Mouse (Mus musculus) thymus, adult 2 months (tissue): Measurements from ENCODE around the gene March10. TPM values are rescaled to one million over a fixed set of nuclear protein-coding genes. Genes with fewer than 3 reads are reported as not detected.

Source experiments
- DNase-seq: peaks from one replicate; pipeline ENCODE4 v3.0.0; 2021
- H3K27ac ChIP-seq: fragments of 200-500 bp; 2 replicates; pipeline ENCODE4 v1.5.1; 2012; ENCODE audit warnings: low read length, control low read depth; ENCODE audit not compliant: control insufficient read depth, insufficient read depth
- H3K27me3 ChIP-seq: fragments of 200-500 bp; 2 replicates; pipeline ENCODE4 v1.6.1; 2012; ENCODE audit warnings: mild to moderate bottlenecking, low read length, moderate library complexity, mixed read lengths; ENCODE audit not compliant: control insufficient read depth, insufficient read depth
- H3K36me3 ChIP-seq: fragments of 200-500 bp; 2 replicates; pipeline ENCODE4 v1.6.1; 2012; ENCODE audit warnings: mild to moderate bottlenecking, low read length, moderate library complexity; ENCODE audit not compliant: control insufficient read depth, insufficient read depth
- H3K4me1 ChIP-seq: fragments of 200-500 bp; replicated peaks from 2 replicates; pipeline ENCODE4 v1.6.1; 2012; ENCODE audit warnings: low read length; ENCODE audit not compliant: control insufficient read depth, insufficient read depth
- H3K4me3 ChIP-seq: fragments of 200-500 bp; 2 replicates; pipeline ENCODE4 v1.5.1; 2012; ENCODE audit warnings: mild to moderate bottlenecking, low read length, control low read depth, moderate library complexity; ENCODE audit not compliant: control insufficient read depth, insufficient read depth
- CTCF ChIP-seq: fragments of 200-500 bp; IDR thresholded peaks from 2 replicates; pipeline ENCODE4 v1.5.1; 2012; ENCODE audit warnings: mild to moderate bottlenecking, control low read depth, low read length, moderate library complexity, borderline replicate concordance; ENCODE audit not compliant: control insufficient read depth, poor library complexity, insufficient read depth; ENCODE audit errors: extremely low read depth
- POLR2A ChIP-seq: fragments of 200-500 bp; IDR thresholded peaks from 2 replicates; pipeline ENCODE4 v1.6.1; 2012; ENCODE audit warnings: mild to moderate bottlenecking, low read length, control low read depth, moderate library complexity; ENCODE audit not compliant: control insufficient read depth, poor library complexity, insufficient read depth; ENCODE audit errors: extremely low read depth
- WGBS: fragments of 180-500 bp; shearing (Covaris S2); methylation state at CpG from one replicate; pipeline ENCODE4 v1.1.7; 2018; 5-methylcytosine and 5-hydroxymethylcytosine counted together
- polyA plus RNA-seq: library from polyadenylated mRNA; depleted of rRNA; stranded (reverse); fragments of >200 nt; gene quantifications from 2 replicates; pipeline ENCODE4 v1.2.3, GENCODE M21; 2012

The March10 gene
- polyA plus RNA-seq, 1 experiment, result 0.07 TPM

GRCm38 (mm10) chr11:105331129-105331528 lies 125.4 kb downstream of the March10 start:
- TF ChIP-seq CTCF (no peak), POLR2A (no peak)
- Histone ChIP-seq H3K27me3 (no peaks in the 10 kb centered on the region), H3K4me1 (no peaks in the 10 kb centered on the region), H3K27ac (no peak overlapping the region), H3K4me3 (no peak overlapping the region), H3K36me3 (no peaks in the 10 kb centered on the region)
- no peak for DNase-seq
- 73% methylated on average over 3 of the region's 3 CpGs for WGBS

- H3K27me3 ChIP-seq, result no peaks in the 10 kb centered on the region
- TF ChIP-seq CTCF (no peak), POLR2A (no peak)
- DNase-seq, result no peak
- H3K36me3 ChIP-seq, result no peaks in the 10 kb centered on the region
- 87% methylated on average over 9 of the region's 9 CpGs for WGBS
- H3K27ac ChIP-seq, result no peak overlapping the region
- no peaks in the 10 kb centered on the region for H3K4me1 ChIP-seq
- H3K4me3 ChIP-seq, result no peak overlapping the region
Observed at GRCm38 (mm10) chr11:105329962-105330361, 126.6 kb downstream of the March10 start.

- no peak for DNase-seq
- no peaks in the 10 kb centered on the region for H3K36me3 ChIP-seq
- no peak overlapping the region for H3K27ac ChIP-seq
- H3K4me1 ChIP-seq, result no peaks in the 10 kb centered on the region
- H3K27me3 ChIP-seq, result no peaks in the 10 kb centered on the region
- TF ChIP-seq CTCF (no peak), POLR2A (no peak)
- H3K4me3 ChIP-seq, result no peak overlapping the region
- WGBS, result 99% methylated on average over 3 of the region's 3 CpGs
Observed at GRCm38 (mm10) chr11:105327101-105327500, 129.4 kb downstream of the March10 start.

GRCm38 (mm10) chr11:105323530-105323929 lies 133.0 kb downstream of the March10 start:
- Histone ChIP-seq H3K36me3 (no peaks in the 10 kb centered on the region), H3K27me3 (no peaks in the 10 kb centered on the region), H3K4me3 (no peak overlapping the region), H3K27ac (no peak overlapping the region), H3K4me1 (no peaks in the 10 kb centered on the region)
- no peak for DNase-seq
- 94% methylated on average over 5 of the region's 5 CpGs for WGBS
- TF ChIP-seq CTCF, result no peak
- TF ChIP-seq POLR2A, result no peak

- TF ChIP-seq CTCF, result no peak
- DNase-seq, result no peak
- Histone ChIP-seq H3K4me1 (no peaks in the 10 kb centered on the region), H3K4me3 (no peak overlapping the region), H3K27ac (no peak overlapping the region), H3K27me3 (no peaks in the 10 kb centered on the region), H3K36me3 (no peaks in the 10 kb centered on the region)
- WGBS, result 31% methylated on average over 2 of the region's 2 CpGs
Observed at GRCm38 (mm10) chr11:105321090-105321489, 135.4 kb downstream of the March10 start.

- 95% methylated on average over 6 of the region's 6 CpGs for WGBS
- DNase-seq, result no peak
Observed at GRCm38 (mm10) chr11:105317769-105318168, 138.8 kb downstream of the March10 start.

GRCm38 (mm10) chr11:105316121-105316520 lies 140.4 kb downstream of the March10 start:
- TF ChIP-seq POLR2A (no peak), CTCF (no peak)
- over 99% methylated on average over 4 of the region's 4 CpGs for WGBS
- DNase-seq, result no peak

More at GRCm38 (mm10) chr11:105317769-105318168, 138.8 kb downstream of the March10 start:
- H3K27me3 ChIP-seq, result no peaks in the 10 kb centered on the region
- H3K36me3 ChIP-seq, result no peaks in the 10 kb centered on the region
- no peak overlapping the region for H3K27ac ChIP-seq
- H3K4me1 ChIP-seq, result no peaks in the 10 kb centered on the region
- TF ChIP-seq CTCF (no peak), POLR2A (no peak)
- no peak overlapping the region for H3K4me3 ChIP-seq

More at GRCm38 (mm10) chr11:105316121-105316520, 140.4 kb downstream of the March10 start:
- Histone ChIP-seq H3K36me3 (no peaks in the 10 kb centered on the region), H3K27ac (no peak overlapping the region), H3K4me1 (no peaks in the 10 kb centered on the region; the same call in 1 of the 2 replicates), H3K27me3 (no peaks in the 10 kb centered on the region), H3K4me3 (no peak overlapping the region)
